Mouse (Mus musculus): ENCODE measurements around the gene Tom1. TPM values are rescaled to one million over a fixed set of nuclear protein-coding genes. Genes with fewer than 3 reads are reported as not detected.

Tom1 gene
- polyA plus RNA-seq, 2 experiments: 6.1 to 9.2 TPM

- ATAC-seq (ENCODE audit: insufficient read depth) (peak; percentile 70), DNase-seq (ENCODE audit: low read depth in 3 of 3, low spot score in 3 of 3) (peak; percentile 77 to 79 (median 78))
- H3K27ac ChIP-seq: peak overlapping the region; percentile 75
- H3K36me3 ChIP-seq (replicated peaks; ENCODE audit: control insufficient read depth, insufficient read depth, low read depth): peaks cover 35% of the 10 kb centered on the region
- H3K4me2 ChIP-seq (ENCODE audit: low read depth): peak overlapping the region; percentile 81
- TF ChIP-seq CTCF (IDR thresholded peaks at IDR 0.05; ENCODE audit: low read depth) (peak; percentile 98), EP300 (IDR thresholded peaks at IDR 0.05; ENCODE audit: low read depth) (no peak)
- no peaks in the 10 kb centered on the region for H3K9me3 ChIP-seq (ENCODE audit: control insufficient read depth, low read length)
- under 1% methylated on average over 9 of the region's 9 CpGs for WGBS (ENCODE audit: insufficient replicate concordance)
- no peaks in the 10 kb centered on the region for H3K27me3 ChIP-seq (ENCODE audit: control insufficient read depth, insufficient read depth, low read length)
- peaks cover 9 to 13% of the 10 kb centered on the region in 2 experiments for H3K4me1 ChIP-seq (replicated peaks; ENCODE audit: control insufficient read depth in 2 of 2, insufficient read depth in 2 of 2, low read length in 1 of 2)
- H3K9ac ChIP-seq (replicated peaks): peak overlapping the region; percentile 93
- peak overlapping the region; percentile 89 to 96 for H3K4me3 ChIP-seq (ENCODE audit: insufficient read depth in 1 of 2, low read depth in 2 of 2, low read length in 2 of 2)
These were observed 75.2 kb downstream of the Tom1 start for GRCm38 (mm10) chr8:75108527-75109235.

GRCm38 (mm10) chr8:75109236-75109967 is 75.9 kb downstream of the Tom1 start, which contains the start of gene Mcm5:
TSS of gene Mcm5 (plus strand) at chr8:75109569.
- Histone ChIP-seq H3K9ac (replicated peaks) (peak within 1 kb of the TSS; percentile 93), H3K4me1 (replicated peaks; ENCODE audit: control insufficient read depth in 2 of 2, insufficient read depth in 2 of 2, low read length in 1 of 2) (peaks cover 9 to 13% of the 10 kb centered on the region in 2 experiments), H3K4me3 (ENCODE audit: insufficient read depth in 1 of 2, low read depth in 2 of 2, low read length in 2 of 2) (peak within 1 kb of the TSS; percentile 89 to 96), H3K27me3 (ENCODE audit: control insufficient read depth, insufficient read depth, low read length) (no peaks in the 10 kb centered on the region), H3K27ac (peak within 1 kb of the TSS; percentile 75), H3K36me3 (replicated peaks; ENCODE audit: control insufficient read depth, insufficient read depth, low read depth) (peaks cover 42% of the 10 kb centered on the region), H3K4me2 (ENCODE audit: low read depth) (peak within 1 kb of the TSS; percentile 81), H3K9me3 (ENCODE audit: control insufficient read depth, low read length) (no peaks in the 10 kb centered on the region)
- ATAC-seq (ENCODE audit: insufficient read depth): peak; percentile 94
- WGBS (ENCODE audit: insufficient replicate concordance): under 1% methylated on average over 59 of the region's 59 CpGs
- peak; percentile 99 to 100 (median 99) for DNase-seq (ENCODE audit: low read depth in 3 of 3, low spot score in 3 of 3)
- TF ChIP-seq CTCF (IDR thresholded peaks at IDR 0.05; ENCODE audit: low read depth) (no peak), EP300 (IDR thresholded peaks at IDR 0.05; ENCODE audit: low read depth) (peak; percentile 15; the same call in 1 of the 2 replicates)

GRCm38 (mm10) chr8:75110093-75110492 is 76.6 kb downstream of the Tom1 start:
- peaks cover 9 to 13% of the 10 kb centered on the region in 2 experiments for H3K4me1 ChIP-seq (replicated peaks; ENCODE audit: control insufficient read depth in 2 of 2, insufficient read depth in 2 of 2, low read length in 1 of 2)
- peak overlapping the region; percentile 88 for H3K9ac ChIP-seq (replicated peaks)
- no peaks in the 10 kb centered on the region for H3K9me3 ChIP-seq (ENCODE audit: control insufficient read depth, low read length)
- DNase-seq (ENCODE audit: low read depth in 3 of 3, low spot score in 3 of 3) (no peak), ATAC-seq (ENCODE audit: insufficient read depth) (no peak)
- 8% methylated on average over 13 of the region's 13 CpGs for WGBS (ENCODE audit: insufficient replicate concordance)
- H3K4me2 ChIP-seq (ENCODE audit: low read depth): peak overlapping the region; percentile 81
- TF ChIP-seq CTCF (IDR thresholded peaks at IDR 0.05; ENCODE audit: low read depth) (no peak), EP300 (IDR thresholded peaks at IDR 0.05; ENCODE audit: low read depth) (no peak)
- H3K36me3 ChIP-seq (replicated peaks; ENCODE audit: control insufficient read depth, insufficient read depth, low read depth): peaks cover 49% of the 10 kb centered on the region
- no peak overlapping the region for H3K27ac ChIP-seq
- H3K27me3 ChIP-seq (ENCODE audit: control insufficient read depth, insufficient read depth, low read length): no peaks in the 10 kb centered on the region
- H3K4me3 ChIP-seq (ENCODE audit: insufficient read depth in 1 of 2, low read depth in 2 of 2, low read length in 2 of 2): peak overlapping the region; percentile 89 to 95

- H3K4me2 ChIP-seq (ENCODE audit: low read depth): no peak overlapping the region
- ATAC-seq (ENCODE audit: insufficient read depth) (no peak), DNase-seq (ENCODE audit: low read depth in 3 of 3, low spot score in 3 of 3) (no peak)
- TF ChIP-seq CTCF (IDR thresholded peaks at IDR 0.05; ENCODE audit: low read depth) (no peak), EP300 (IDR thresholded peaks at IDR 0.05; ENCODE audit: low read depth) (no peak)
- H3K4me1 ChIP-seq (replicated peaks; ENCODE audit: control insufficient read depth in 2 of 2, insufficient read depth in 2 of 2, low read length in 1 of 2): no peaks in the 10 kb centered on the region
- no peaks in the 10 kb centered on the region for H3K9me3 ChIP-seq (ENCODE audit: control insufficient read depth, low read length)
- no peak overlapping the region for H3K27ac ChIP-seq
- no peak overlapping the region for H3K4me3 ChIP-seq (ENCODE audit: insufficient read depth in 1 of 2, low read depth in 2 of 2, low read length in 2 of 2)
- peaks cover 99% of the 10 kb centered on the region for H3K36me3 ChIP-seq (replicated peaks; ENCODE audit: control insufficient read depth, insufficient read depth, low read depth)
- no peak overlapping the region for H3K9ac ChIP-seq (replicated peaks)
- 81% methylated on average over 1 of the region's 1 CpGs for WGBS (ENCODE audit: insufficient replicate concordance)
- H3K27me3 ChIP-seq (ENCODE audit: control insufficient read depth, insufficient read depth, low read length): no peaks in the 10 kb centered on the region
These were observed 85.0 kb downstream of the Tom1 start for GRCm38 (mm10) chr8:75118505-75118904.

GRCm38 (mm10) chr8:75119287-75119686 is 85.8 kb downstream of the Tom1 start:
- peaks cover 99% of the 10 kb centered on the region for H3K36me3 ChIP-seq (replicated peaks; ENCODE audit: control insufficient read depth, insufficient read depth, low read depth)
- DNase-seq (ENCODE audit: low read depth in 3 of 3, low spot score in 3 of 3) (no peak), ATAC-seq (ENCODE audit: insufficient read depth) (no peak)
- H3K27me3 ChIP-seq (ENCODE audit: control insufficient read depth, insufficient read depth, low read length): no peaks in the 10 kb centered on the region
- H3K4me2 ChIP-seq (ENCODE audit: low read depth): no peak overlapping the region
- no peaks in the 10 kb centered on the region for H3K4me1 ChIP-seq (replicated peaks; ENCODE audit: control insufficient read depth in 2 of 2, insufficient read depth in 2 of 2, low read length in 1 of 2)
- no peak for TF ChIP-seq CTCF (IDR thresholded peaks at IDR 0.05; ENCODE audit: low read depth)
- TF ChIP-seq EP300 (IDR thresholded peaks at IDR 0.05; ENCODE audit: low read depth): no peak
- WGBS (ENCODE audit: insufficient replicate concordance): 83% methylated on average over 2 of the region's 2 CpGs
- H3K9me3 ChIP-seq (ENCODE audit: control insufficient read depth, low read length): no peaks in the 10 kb centered on the region
- H3K4me3 ChIP-seq (ENCODE audit: insufficient read depth in 1 of 2, low read depth in 2 of 2, low read length in 2 of 2): no peak overlapping the region
- H3K9ac ChIP-seq (replicated peaks): no peak overlapping the region
- H3K27ac ChIP-seq: no peak overlapping the region

Other genes starting within 250 kb of the Tom1 start
- 0.05 TPM in 1 of 2 replicates, not detected in the other for gene Isx, start 160.5 kb upstream of the Tom1 start, polyA plus RNA-seq (2012; rRNA removed)
- not detected in 2 replicates for gene Isx, start 160.5 kb upstream of the Tom1 start, polyA plus RNA-seq (2014; fragmentation: Nextera tagmentation; extraction: Ambion mirVana)
- gene Hmgxb4, start 40.3 kb upstream of the Tom1 start, polyA plus RNA-seq (2012; rRNA removed): 10.4 and 13.2 TPM in 2 replicates
- gene Hmgxb4, start 40.3 kb upstream of the Tom1 start, polyA plus RNA-seq (2014; fragmentation: Nextera tagmentation; extraction: Ambion mirVana): 10.3 and 14.5 TPM in 2 replicates
- gene Hmox1, start 59.9 kb downstream of the Tom1 start, polyA plus RNA-seq (2012; rRNA removed): 87.2 and 91.8 TPM in 2 replicates
- gene Hmox1, start 59.9 kb downstream of the Tom1 start, polyA plus RNA-seq (2014; fragmentation: Nextera tagmentation; extraction: Ambion mirVana): 57.7 and 61.7 TPM in 2 replicates
- gene Mcm5, start 75.9 kb downstream of the Tom1 start, polyA plus RNA-seq (2012; rRNA removed): 115 and 126 TPM in 2 replicates
- gene Mcm5, start 75.9 kb downstream of the Tom1 start, polyA plus RNA-seq (2014; fragmentation: Nextera tagmentation; extraction: Ambion mirVana): 145 and 158 TPM in 2 replicates
- 0.04 TPM in 1 of 2 replicates, not detected in the other for gene Rasd2, start 180.2 kb downstream of the Tom1 start, polyA plus RNA-seq (2012; rRNA removed)
- not detected in 2 replicates for gene Rasd2, start 180.2 kb downstream of the Tom1 start, polyA plus RNA-seq (2014; fragmentation: Nextera tagmentation; extraction: Ambion mirVana)

Data from liver, embryonic 14.5 days (tissue).